Mouse (Mus musculus): ENCODE results near the gene Oat. TPM values are rescaled to one million over a fixed set of nuclear protein-coding genes. Genes with fewer than 3 reads are reported as not detected.
A peak's percentile ranks its signal among the peaks of the same experiment; 100 is the strongest.

Oat gene
- 98.4 and 98.6 TPM in 2 replicates for polyA plus RNA-seq (2016; fragmentation: Nextera tagmentation; extraction: Ambion mirVana)

- Histone ChIP-seq H3K4me2 (replicated peaks) (peak within 1 kb of the TSS; percentile 74), H3K27ac (peak within 1 kb of the TSS; percentile 76), H3K9ac (peak within 1 kb of the TSS; percentile 68), H3K4me3 (peak within 1 kb of the TSS; percentile 66), H3K36me3 (no peaks in the 10 kb centered on the region), H3K9me3 (no peaks in the 10 kb centered on the region), H3K27me3 (replicated peaks) (0 out of 2 replicates have a peak, but pooled peaks cover 4% of the 10 kb centered on the region), H3K4me1 (peaks cover 4% of the 10 kb centered on the region; the same call in 1 of the 2 replicates)
- peak; percentile 98 for ATAC-seq (ENCODE audit: low FRiP score, low read depth)
- WGBS: under 1% methylated on average over 49 of the region's 49 CpGs
Measured at GRCm38 (mm10) chr7:132576116-132576650, at the start of gene Oat. Gene Oat (minus strand): TSS chr7:132576398.

- H3K4me1 ChIP-seq: no peaks in the 10 kb centered on the region
- H3K27ac ChIP-seq: no peak overlapping the region
- no peaks in the 10 kb centered on the region for H3K36me3 ChIP-seq
- H3K4me2 ChIP-seq (replicated peaks): no peak overlapping the region
- no peaks in the 10 kb centered on the region for H3K9me3 ChIP-seq
- H3K4me3 ChIP-seq: no peak overlapping the region
- H3K27me3 ChIP-seq (replicated peaks): no peaks in the 10 kb centered on the region
- no peak overlapping the region for H3K9ac ChIP-seq
- 79% methylated on average over 10 of the region's 10 CpGs for whole genome bisulfite sequencing
- no peak for ATAC-seq (ENCODE audit: low FRiP score, low read depth)
Measured at GRCm38 (mm10) chr7:132624161-132624560, 48.0 kb upstream of the Oat start.

GRCm38 (mm10) chr7:132619975-132620918, 44.0 kb upstream of the Oat start:
- Histone ChIP-seq H3K36me3 (no peaks in the 10 kb centered on the region), H3K27ac (no peak overlapping the region), H3K9me3 (no peaks in the 10 kb centered on the region), H3K27me3 (replicated peaks) (no peaks in the 10 kb centered on the region), H3K9ac (no peak overlapping the region), H3K4me1 (peaks cover 12% of the 10 kb centered on the region), H3K4me3 (no peak overlapping the region), H3K4me2 (replicated peaks) (no peak overlapping the region)
- WGBS: 89% methylated on average over 15 of the region's 15 CpGs
- ATAC-seq (ENCODE audit: low FRiP score, low read depth): no peak

GRCm38 (mm10) chr7:132619549-132619948, 43.4 kb upstream of the Oat start:
- ATAC-seq (ENCODE audit: low FRiP score, low read depth): no peak
- Histone ChIP-seq H3K9me3 (no peaks in the 10 kb centered on the region), H3K36me3 (no peaks in the 10 kb centered on the region)

GRCm38 (mm10) chr7:132617021-132617564, 40.9 kb upstream of the Oat start:
- Histone ChIP-seq H3K9me3 (no peaks in the 10 kb centered on the region), H3K36me3 (no peaks in the 10 kb centered on the region), H3K4me2 (replicated peaks) (no peak overlapping the region), H3K9ac (no peak overlapping the region), H3K4me1 (peaks cover 13% of the 10 kb centered on the region), H3K4me3 (no peak overlapping the region), H3K27ac (no peak overlapping the region), H3K27me3 (replicated peaks) (no peaks in the 10 kb centered on the region)
- 84% methylated on average over 5 of the region's 5 CpGs for WGBS
- ATAC-seq (ENCODE audit: low FRiP score, low read depth): no peak

More at GRCm38 (mm10) chr7:132619549-132619948, 43.4 kb upstream of the Oat start:
- no peak overlapping the region for H3K27ac ChIP-seq
- peaks cover 13% of the 10 kb centered on the region for H3K4me1 ChIP-seq
- H3K4me2 ChIP-seq (replicated peaks): no peak overlapping the region
- H3K9ac ChIP-seq: no peak overlapping the region
- H3K4me3 ChIP-seq: no peak overlapping the region
- H3K27me3 ChIP-seq (replicated peaks): no peaks in the 10 kb centered on the region
- 93% methylated on average over 8 of the region's 8 CpGs for WGBS

GRCm38 (mm10) chr7:132616391-132616790, 40.2 kb upstream of the Oat start:
- Histone ChIP-seq H3K27ac (no peak overlapping the region), H3K27me3 (replicated peaks) (no peaks in the 10 kb centered on the region), H3K9ac (no peak overlapping the region), H3K36me3 (no peaks in the 10 kb centered on the region), H3K4me1 (peaks cover 13% of the 10 kb centered on the region), H3K4me3 (no peak overlapping the region), H3K4me2 (replicated peaks) (no peak overlapping the region), H3K9me3 (no peaks in the 10 kb centered on the region)
- no peak for ATAC-seq (ENCODE audit: low FRiP score, low read depth)
- WGBS: 13% methylated on average over 6 of the region's 6 CpGs

GRCm38 (mm10) chr7:132615346-132615745, 39.1 kb upstream of the Oat start:
- H3K27ac ChIP-seq: no peak overlapping the region
- 11% methylated on average over 3 of the region's 3 CpGs for WGBS
- no peaks in the 10 kb centered on the region for H3K36me3 ChIP-seq
- H3K4me2 ChIP-seq (replicated peaks): no peak overlapping the region
- H3K4me1 ChIP-seq: peaks cover 17% of the 10 kb centered on the region
- no peaks in the 10 kb centered on the region for H3K27me3 ChIP-seq (replicated peaks)
- H3K9me3 ChIP-seq: no peaks in the 10 kb centered on the region
- no peak overlapping the region for H3K4me3 ChIP-seq
- no peak for ATAC-seq (ENCODE audit: low FRiP score, low read depth)
- no peak overlapping the region for H3K9ac ChIP-seq

GRCm38 (mm10) chr7:132611530-132611929, 35.3 kb upstream of the Oat start:
- H3K36me3 ChIP-seq: no peaks in the 10 kb centered on the region
- no peaks in the 10 kb centered on the region for H3K9me3 ChIP-seq
- H3K27ac ChIP-seq: no peak overlapping the region
- H3K4me2 ChIP-seq (replicated peaks): no peak overlapping the region
- peaks cover 16% of the 10 kb centered on the region for H3K4me1 ChIP-seq
- no peak for ATAC-seq (ENCODE audit: low FRiP score, low read depth)
- no peaks in the 10 kb centered on the region for H3K27me3 ChIP-seq (replicated peaks)
- 92% methylated on average over 8 of the region's 8 CpGs for whole genome bisulfite sequencing
- no peak overlapping the region for H3K9ac ChIP-seq
- H3K4me3 ChIP-seq: no peak overlapping the region

GRCm38 (mm10) chr7:132610468-132611318, 34.5 kb upstream of the Oat start, which contains the start of gene Lhpp:
Gene Lhpp (plus strand): TSS chr7:132610638.
- Histone ChIP-seq H3K4me1 (peaks cover 8% of the 10 kb centered on the region; the same call in 1 of the 2 replicates), H3K9me3 (no peaks in the 10 kb centered on the region), H3K36me3 (no peaks in the 10 kb centered on the region), H3K27me3 (replicated peaks) (no peaks in the 10 kb centered on the region), H3K9ac (peak within 1 kb of the TSS; percentile 53), H3K4me2 (replicated peaks) (peak within 1 kb of the TSS; percentile 66), H3K4me3 (peak within 1 kb of the TSS; percentile 55), H3K27ac (no peak within 1 kb of the TSS)
- ATAC-seq (ENCODE audit: low FRiP score, low read depth): peak; percentile 87
- 8% methylated on average over 44 of the region's 44 CpGs for WGBS

- Histone ChIP-seq H3K27ac (no peak overlapping the region), H3K4me1 (0 out of 2 replicates have a peak, but pooled peaks cover 4% of the 10 kb centered on the region), H3K4me3 (no peak overlapping the region), H3K36me3 (no peaks in the 10 kb centered on the region), H3K27me3 (replicated peaks) (no peaks in the 10 kb centered on the region), H3K9ac (no peak overlapping the region), H3K4me2 (replicated peaks) (no peak overlapping the region), H3K9me3 (no peaks in the 10 kb centered on the region)
- 94% methylated on average over 4 of the region's 4 CpGs for WGBS
- no peak for ATAC-seq (ENCODE audit: low FRiP score, low read depth)
Measured at GRCm38 (mm10) chr7:132608316-132609020, 32.3 kb upstream of the Oat start.

- Histone ChIP-seq H3K27me3 (replicated peaks) (peaks cover 21% of the 10 kb centered on the region), H3K4me1 (0 out of 2 replicates have a peak, but pooled peaks cover 1% of the 10 kb centered on the region), H3K9me3 (no peaks in the 10 kb centered on the region), H3K9ac (no peak overlapping the region), H3K27ac (no peak overlapping the region), H3K4me2 (replicated peaks) (no peak overlapping the region), H3K4me3 (no peak overlapping the region), H3K36me3 (no peaks in the 10 kb centered on the region)
- ATAC-seq (ENCODE audit: low FRiP score, low read depth): no peak
- 64% methylated on average over 5 of the region's 5 CpGs for WGBS
Measured at GRCm38 (mm10) chr7:132605689-132606088, 29.5 kb upstream of the Oat start.

Data from neural tube, embryonic 12.5 days (tissue).